Mouse (Mus musculus) cerebellum, adult 9-10 months (tissue): ENCODE data around the gene Cul5.

Experiments
- DNase-seq: peaks from one replicate; pipeline ENCODE4 v3.0.0; 2022

Cul5 gene

DNA sequence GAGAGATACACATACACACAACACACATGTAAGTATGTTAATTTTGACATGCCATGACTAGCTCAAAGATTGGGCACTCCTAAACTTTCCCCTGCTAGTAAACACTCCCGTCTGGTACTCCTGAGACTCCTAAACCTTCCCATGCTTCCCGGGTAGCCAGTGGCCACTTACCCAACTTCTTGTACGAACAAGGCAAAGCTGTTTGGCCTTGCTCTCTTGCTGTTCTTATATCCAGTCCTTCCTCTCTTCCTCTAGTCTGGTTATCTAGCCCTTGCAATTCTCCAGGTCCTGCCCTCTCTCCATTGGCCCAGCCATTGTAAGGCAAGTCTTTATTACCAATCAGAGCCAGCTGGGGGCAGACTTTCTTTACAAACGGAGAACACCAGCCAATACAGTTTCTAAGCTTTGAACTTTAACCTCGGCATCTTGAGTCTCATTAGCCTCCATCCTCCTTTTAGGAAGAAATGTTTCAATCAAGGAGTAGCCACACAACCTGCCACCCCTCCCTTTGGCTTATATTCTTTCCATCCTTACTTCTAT lies at the start of gene Cul5:
Gene Cul5 (minus strand): TSS at position 335 of the 540 bp plus-strand sequence.
- DNase-seq, result no peak

DNA sequence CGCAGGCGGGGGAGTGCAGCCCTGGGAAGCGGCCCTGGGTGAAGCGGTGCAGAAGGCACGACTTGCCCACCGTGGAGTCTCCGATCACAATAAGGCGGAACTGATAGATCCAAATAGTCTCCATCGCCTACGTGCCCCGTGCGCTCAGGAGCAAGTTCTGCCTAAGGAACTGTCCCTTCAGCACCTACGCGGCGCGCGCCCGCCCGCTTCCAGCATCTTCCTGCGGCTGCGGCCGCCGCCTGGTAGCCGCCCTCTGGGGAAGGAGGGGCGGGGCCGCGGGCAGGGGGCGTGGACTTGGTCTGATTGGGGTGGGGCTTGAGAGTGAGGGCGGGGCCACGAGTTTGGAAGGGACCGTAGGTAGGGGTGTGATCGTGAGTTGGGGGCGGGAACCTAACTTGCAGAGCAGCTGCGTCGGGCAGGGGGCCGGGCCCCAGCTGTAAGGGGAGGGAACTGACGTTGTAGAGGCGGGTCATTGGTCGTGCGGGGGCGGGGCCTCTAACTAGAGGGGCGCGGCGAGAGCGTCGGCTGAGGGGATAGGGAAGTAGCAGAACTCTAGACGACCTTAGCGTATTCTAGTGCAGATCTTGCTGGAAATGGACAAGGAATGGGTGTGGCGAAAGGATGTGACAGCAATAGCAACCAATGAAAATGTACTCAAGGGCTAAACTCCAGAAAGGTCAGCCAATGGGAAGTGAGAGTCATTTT lies 36.3 kb upstream of the Cul5 start, which contains the start of gene Rab39:
Gene Rab39 (minus strand): TSS at position 241 of the 705 bp plus-strand sequence.
- DNase-seq, result peak; percentile 27

DNA sequence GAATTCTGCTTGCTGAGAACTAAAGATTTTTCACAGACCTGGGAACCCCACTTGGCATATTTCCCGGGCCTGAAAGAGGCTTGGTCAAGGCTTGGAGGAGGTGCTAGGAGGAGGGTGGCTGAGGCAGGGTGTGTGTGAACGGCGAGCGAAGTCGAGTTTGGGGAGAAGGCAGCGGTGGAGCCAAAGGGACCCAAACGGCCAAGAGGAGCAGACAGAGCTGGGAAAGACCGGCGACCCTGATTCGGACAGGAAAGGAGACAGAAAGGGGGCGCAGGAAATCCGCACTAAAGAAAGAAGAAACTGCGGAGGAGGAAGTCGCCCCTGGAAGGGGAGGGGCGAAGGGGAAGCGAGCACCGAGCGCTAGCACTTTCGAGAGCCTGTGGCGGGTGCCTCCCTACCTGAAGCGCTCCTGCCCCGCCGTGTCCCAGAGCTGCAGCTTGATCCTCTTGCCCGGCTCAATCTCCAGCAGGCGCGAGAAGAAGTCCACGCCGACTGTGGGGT lies 35.7 kb upstream of the Cul5 start:
- DNase-seq, result peak; percentile 11

DNA sequence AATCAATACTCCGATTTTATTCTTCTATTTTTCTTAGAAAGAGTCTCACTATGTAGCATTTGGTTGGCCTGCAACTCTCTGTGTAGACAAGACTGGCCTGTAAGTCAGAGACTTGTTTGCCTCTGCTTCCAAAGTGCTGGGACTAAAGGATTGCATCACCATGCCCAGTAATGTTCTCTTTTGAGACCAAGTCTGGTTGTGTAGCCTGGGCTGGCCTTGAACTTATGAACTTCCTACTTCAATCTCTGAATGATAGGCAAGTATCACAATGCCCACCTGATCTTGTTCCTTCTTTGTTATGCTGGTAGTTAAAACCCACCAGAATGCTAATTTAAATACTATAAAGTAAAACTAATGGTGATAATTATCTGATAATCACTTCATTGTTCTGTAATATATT lies 33.2 kb upstream of the Cul5 start:
- no peak for DNase-seq

DNA sequence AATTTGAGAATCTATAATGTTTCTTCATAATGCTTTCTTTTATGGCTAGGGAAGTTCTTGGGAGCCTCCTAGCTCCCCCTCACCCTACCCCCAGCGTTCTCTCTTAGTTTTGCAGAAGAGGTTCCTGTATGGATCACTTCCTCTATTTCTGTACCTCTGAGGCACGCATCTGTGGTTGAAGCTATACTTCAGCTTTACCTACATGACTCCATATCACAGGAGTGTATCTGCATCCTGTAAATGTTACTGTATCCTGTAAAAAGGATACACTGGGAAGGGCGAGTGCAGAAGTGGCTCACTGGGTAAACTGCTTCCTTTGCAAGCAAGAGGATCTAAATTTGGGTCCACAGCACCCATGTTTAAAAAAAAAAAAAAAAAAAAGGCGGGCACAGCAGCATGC lies 30.7 kb upstream of the Cul5 start:
- DNase-seq, result no peak

DNA sequence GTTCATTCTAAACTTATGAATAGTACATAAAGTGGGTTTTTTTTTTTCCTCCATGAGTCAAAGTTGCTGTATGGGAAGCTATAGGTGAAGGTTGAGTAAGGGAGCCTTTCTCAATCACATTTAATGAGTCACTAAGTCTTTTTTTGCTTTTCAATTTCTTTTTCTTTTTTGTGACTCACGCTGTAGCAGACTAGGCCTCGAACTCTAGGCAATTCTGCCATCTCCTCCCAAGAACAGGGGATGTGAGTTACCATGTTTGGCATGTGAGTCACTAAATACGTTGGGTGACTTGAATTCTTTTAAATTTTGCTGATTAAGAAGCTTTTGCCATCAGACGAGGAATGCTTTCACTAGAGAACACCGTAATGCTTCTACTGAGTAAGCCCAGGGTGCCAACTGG lies 26.0 kb upstream of the Cul5 start:
- no peak for DNase-seq

DNA sequence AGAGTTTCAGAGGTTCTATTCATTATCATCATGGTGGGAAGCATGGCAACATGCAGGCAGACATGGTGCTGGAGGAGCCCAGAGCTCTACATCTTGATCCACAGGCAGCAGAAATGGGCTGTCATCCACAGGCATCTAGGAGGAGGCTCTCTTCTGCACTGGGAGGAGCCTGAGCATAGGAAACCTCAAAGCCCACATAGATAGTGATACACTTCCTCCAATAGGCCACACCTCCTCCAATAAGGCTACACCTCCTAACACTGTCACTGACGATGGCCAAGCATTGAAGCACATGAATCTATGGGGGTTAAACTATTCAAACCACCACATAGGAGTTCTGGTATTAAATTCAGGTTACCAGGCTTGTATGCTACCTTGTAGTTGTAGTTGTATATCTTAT lies 23.9 kb upstream of the Cul5 start:
- DNase-seq, result no peak

DNA sequence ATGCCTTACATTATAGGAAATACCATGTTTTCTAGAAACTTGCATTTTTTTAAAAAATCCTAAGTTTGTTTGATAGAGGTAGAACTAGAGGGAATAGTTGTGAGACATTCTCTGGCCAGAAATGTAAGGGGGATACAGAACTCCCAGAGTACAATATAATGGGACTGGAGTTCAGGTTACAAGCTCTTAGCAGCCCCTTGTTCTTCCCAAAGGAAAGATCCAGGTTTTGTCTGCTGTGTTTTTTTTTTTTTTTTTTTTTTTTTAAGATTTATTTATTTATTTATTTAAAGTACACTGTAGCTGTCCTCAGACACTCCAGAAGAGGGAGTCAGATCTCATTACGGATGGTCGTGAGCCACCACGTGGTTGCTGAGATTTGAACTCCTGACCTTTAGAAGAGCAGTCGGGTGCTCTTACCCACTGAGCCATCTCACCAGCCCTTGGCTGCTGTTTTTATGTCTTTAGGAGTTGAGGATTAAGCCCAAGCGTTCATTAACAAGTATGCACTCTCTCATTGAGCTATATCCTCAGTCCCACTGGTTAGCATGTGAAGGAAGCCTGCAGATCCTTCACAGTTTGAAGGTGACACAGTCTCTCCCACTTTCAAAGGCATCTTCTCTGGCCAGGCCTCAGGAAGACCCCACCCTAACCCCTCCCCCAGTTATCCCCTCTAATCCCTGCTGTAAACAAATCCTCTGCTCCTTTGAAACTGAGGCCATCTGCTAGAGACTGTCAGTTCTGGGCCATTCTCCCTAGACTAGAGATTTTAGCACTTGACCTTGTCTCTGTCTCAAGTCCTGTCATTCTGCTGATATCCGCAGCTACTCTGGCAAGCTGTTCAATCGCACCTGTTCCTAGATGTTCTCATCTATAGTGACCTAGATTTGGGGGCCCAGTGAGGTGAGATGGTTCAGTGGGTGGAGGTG lies 22.2 kb upstream of the Cul5 start:
- no peak for DNase-seq

DNA sequence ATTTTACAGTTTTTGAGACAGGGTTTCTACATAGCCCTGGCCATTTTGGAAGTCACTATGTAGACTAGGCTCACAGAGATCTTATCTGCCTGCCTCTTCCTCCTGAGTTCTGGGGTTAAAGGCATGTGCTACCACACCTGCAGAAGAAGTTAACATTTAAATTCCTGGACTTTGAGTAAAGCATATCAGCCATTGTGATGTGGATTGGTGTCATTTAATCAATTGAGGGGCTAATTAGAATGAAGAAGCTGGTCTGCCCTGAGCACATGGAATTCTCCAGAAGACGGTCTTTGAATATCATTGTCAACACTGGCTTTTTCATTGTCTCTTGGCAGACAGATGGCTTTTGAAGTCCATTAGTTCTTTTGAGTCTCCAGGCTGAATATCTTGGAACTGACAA lies 11.0 kb upstream of the Cul5 start:
- DNase-seq, result no peak

DNA sequence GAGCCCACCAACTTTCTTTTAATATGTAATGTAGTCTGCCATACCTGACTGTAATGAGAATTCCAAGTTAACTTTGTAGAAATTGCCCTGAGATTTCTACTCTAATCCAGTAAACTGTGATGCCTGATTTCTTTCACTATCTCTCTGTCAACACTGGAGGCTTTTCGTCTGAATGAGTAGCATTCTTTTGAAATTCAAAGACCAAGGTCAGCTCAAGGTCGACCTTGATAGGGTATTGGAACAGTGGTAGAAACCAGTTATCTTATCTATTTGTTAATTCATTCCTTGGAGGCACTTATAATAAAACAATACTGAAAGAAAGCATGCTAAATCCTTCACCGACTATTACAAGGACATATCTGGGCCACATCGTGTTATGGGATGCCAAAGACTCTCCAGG lies 7.1 kb upstream of the Cul5 start:
- no peak for DNase-seq

DNA sequence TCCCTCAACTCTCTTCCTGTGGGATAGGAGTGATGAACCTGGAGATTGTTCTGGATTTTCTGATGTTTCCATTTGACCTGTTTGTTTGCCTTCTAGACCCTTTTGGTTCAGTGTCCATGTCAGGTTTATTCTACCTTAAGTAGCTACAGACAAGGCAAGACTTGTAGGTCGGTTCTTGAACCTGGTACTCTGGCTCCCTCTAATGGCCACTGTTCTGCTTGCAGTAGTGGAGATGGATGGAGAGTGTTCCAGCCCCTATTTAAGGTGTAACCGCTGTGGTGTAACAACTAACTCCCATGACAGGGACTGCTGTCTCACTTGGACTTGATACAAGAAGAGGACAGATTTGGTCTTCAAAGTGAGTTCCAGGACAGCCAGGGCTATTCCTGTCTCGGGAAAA lies 3.8 kb upstream of the Cul5 start:
- peak; percentile 85 for DNase-seq

DNA sequence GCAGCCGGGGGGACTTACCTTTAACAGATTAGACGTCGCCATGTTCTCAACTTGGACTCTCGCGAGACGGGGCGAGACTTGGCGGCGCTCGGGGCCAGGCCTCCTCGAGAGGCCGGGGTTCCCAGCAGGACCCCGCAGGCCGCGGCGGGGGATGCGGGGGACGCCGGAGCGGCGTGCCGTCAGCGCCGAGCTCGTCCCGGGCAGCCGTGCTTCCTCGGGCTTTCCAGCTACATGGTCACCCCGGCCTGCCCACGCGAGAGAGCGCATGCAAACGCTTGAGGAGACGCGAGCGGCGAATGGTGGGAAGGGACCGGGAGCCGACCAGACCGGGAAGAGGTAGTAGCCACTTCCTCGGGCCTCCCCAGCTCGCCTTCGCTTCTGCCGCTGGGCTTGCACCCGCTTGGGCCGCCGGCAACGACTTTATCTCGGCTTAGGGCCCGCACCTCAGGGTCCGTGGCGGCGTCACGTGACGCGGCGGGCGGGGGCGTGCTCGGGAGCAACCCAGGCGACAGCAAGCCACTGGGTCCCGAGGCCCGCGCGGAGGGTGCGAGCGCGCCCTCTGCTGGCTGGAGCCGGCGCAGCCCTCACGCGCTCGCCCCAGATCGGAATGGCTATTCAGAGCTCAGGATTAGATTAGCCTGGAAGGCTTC lies 2.7 kb downstream of the Cul5 start:
- peak; percentile 92 for DNase-seq

DNA sequence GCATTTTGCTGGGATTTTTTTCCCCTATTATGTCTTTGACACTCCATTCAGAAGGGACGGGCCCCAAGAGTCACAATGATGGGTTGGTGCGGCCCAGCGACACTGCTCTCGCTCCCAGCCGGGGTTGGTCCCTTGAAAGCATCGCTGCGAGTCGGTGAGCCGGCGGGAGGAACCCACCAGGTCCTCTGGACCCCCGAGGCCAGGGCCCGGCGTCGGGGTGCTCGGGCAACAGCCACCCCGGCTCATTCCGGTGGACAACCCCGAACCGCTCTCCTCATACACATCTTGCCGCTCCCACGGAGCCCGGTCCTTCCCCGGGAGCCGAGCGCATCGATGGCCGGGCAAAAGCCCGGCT lies 3.2 kb downstream of the Cul5 start:
- no peak for DNase-seq

DNA sequence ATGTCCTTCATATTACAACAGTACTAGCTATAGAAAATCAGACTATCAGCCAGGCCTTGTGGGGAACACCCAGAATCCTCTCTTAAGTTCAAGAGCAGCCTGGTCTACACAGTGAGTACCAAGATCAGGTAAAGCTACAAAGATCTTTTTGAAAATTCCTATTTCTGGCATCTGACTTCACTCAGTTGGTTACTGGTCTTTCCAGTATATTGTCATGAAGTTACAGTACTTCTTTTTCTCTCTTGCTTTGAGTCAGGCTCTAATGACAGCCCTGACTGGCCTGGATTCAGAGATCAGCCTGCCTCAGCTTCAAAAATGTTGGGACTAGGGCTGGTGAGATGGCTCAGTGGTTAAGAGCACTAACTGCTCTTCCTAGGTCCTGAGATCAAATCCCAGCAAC lies 4.4 kb downstream of the Cul5 start:
- DNase-seq, result no peak

DNA sequence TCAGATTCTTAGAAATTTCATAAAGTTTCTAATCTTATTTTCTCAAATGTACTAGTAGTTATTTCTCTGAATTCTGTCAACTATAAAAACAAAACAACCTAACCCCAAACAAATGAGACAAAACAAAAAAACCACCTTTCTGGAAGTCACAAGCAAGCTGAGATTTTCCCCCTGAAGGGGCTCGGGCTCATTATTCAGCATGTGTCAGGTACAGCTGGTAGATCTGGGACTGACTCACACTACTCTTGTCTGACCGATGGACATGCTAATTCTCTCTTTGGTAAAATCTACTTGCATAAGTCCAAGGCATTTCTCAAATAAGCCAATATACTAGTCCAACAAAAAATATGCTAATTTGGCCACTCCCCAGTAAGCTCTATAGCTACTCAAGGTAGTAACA lies 5.0 kb downstream of the Cul5 start:
- DNase-seq, result no peak

DNA sequence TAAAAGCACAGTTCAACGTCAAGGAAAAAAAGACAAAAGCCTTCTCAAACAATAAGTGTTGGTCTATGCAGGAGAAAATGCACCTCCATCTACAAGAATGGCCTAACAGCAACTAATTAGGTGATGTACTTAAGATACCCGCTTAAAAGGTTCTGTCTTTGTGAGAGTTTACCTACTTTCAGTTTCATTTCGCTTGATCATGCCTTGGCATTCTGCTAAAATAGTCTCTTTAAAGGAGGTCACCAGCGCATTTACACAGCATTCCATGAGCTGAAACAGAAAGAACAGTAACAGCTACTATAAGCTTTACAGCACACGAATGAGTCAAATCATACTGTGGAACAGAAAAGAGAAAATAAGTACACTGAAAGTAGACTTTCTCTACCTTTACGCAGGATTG lies 35.0 kb downstream of the Cul5 start:
- no peak for DNase-seq

DNA sequence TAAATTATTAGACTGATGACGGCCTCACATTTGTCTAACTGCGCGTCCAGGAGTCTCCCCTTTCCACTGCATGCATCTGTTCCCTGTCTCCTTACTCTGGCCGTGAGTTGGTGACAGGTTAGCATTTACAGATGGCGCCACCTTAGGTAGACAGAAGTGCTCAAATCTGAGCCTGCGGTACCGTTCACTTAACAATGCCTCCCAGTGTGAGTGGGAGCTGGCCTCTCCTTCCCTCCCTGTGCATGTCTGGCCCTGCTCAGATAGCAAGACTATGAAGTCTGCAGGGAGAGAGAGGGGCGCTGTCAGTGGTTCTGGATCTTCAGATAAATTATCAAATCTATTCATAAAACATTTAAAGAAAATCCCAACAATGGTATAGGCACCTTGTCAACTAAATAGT lies 54.6 kb downstream of the Cul5 start:
- DNase-seq, result no peak

DNA sequence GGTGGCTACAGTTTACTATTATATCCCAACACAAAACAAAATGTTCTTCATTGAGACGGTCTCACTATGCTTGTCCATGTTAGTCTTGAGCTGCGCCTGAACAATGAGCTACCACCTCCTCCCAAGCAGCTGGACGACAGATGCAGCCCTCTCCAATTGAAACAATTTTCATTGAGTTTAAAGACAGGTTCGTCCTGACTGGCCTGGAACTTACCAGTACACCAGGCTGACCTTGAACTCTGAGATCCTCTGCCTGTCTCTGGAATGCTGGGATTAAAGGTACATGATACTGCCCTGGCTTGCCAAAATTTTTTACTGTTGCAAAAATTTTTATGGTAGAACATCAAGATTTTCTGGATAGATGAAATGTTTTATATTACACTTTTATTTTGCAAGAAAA lies 55.5 kb downstream of the Cul5 start:
- no peak for DNase-seq

DNA sequence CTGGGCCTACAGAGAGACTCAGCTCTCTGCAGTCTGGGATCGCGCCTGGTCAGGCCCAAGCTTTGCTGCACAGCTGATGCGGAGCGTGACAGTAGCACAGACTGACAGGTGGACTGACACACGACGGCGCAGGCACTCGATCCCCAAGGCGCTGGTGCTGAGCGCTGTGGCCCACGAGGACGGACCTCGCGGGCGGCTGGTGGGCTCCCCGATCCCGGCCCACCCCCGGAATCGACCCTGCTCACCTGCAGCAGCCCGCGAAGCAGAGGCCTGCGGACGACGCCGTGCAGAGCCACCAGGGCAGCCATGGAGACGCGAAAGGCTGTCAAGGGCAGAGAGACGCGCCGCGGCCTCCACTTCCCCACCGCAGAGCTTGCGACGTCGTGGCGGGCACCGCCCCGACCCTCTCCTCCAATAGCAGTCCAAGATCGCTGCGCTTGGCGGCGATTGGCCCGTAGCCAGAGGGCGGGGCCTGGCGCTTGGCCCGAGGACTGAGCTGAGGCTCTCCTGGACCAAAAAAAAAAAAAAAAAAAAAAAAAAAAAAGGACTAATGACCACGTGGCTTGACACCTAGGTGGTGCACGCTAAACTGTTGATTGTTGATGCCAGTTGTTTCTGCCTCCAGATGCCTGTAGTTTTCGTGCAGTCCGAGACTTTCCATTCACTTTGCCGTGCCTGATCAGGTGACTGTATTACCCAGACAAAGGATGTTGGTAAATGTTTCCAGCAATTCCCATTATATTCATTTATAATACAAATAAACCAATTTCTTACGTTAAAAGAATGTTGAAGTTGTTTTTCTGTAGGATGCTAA lies 59.6 kb downstream of the Cul5 start, which contains the start of gene Acat1:
Gene Acat1 (minus strand): TSS at position 415 of the 814 bp plus-strand sequence.
- DNase-seq, result peak; percentile 95

DNA sequence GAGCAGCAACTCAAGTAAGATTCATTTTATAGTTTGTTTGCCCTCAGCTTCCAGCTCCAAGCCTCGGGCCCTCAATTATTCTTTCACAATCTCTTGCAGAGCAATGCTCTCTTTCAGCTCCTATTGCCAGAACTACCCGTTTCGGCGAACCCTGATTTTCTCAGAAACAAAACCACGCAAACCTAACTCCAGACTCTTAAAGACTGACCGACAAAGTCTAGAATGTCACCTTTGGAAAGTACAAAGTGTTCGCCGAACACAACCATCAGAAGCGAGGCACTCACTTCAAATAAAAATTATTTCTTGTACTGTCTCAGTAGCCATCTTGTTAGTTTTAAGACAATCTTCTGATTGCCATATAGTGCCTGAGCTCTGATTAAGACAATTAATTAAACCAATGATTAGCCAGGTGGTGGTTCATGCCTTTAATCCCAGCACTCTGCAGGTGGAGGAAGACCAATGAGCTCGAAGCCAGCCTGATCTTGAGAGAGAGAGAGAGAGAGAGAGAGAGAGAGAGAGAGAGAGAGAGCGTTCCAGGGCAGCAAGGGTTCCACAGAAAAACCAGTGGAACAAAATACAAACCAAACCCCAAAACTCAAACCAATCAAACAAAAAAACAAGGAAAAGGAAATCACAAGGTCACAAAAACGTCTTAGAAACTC lies 60.4 kb downstream of the Cul5 start:
- peak; percentile 39 for DNase-seq

DNA sequence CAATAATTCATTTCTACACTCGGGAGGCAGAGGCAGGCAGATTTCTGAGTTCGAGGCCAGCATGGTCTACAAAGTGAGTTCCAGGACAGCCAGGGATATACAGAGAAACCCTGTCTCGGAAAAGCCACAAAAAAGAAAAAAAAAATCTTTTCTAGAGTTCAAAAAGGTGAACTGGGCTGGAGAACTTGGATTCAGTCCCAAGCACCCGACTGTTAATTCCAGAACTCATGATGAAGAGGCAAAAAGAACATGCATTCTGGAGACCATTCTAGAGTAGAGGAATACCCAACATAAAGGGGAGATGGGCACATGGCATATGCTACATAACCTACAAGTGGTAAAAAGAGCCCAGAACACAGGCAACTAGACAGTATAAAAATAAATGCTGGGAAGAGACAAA lies 62.0 kb downstream of the Cul5 start:
- no peak for DNase-seq

DNA sequence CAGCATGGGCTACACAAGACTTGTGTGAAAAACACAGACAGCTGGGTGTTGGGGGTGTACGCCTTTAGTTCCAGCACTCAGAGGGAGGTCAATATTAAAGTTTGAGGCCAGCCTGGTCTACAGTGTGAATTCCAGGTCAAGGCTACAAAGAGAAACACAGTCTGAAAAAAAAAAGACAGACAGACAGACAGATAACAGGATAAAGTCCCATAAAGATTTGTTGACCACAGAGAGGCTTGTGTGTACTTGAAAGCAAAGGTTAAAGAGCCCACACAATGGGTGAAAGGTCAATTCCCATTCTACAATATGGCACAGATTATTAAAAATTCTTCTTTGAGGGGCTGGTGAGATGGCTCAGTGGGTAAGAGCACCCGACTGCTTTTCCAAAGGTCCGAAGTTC lies 62.6 kb downstream of the Cul5 start:
- DNase-seq, result no peak
